Mouse (Mus musculus) heart, adult 9 months (tissue): Measurements from ENCODE around the gene Rbm44.

Experiments
- DNase-seq, 2 experiments: peaks; one replicate each; pipeline ENCODE4 v3.0.0; 2022; ENCODE audit warnings: low spot score in 2 of 2

Gene Rbm44

DNA sequence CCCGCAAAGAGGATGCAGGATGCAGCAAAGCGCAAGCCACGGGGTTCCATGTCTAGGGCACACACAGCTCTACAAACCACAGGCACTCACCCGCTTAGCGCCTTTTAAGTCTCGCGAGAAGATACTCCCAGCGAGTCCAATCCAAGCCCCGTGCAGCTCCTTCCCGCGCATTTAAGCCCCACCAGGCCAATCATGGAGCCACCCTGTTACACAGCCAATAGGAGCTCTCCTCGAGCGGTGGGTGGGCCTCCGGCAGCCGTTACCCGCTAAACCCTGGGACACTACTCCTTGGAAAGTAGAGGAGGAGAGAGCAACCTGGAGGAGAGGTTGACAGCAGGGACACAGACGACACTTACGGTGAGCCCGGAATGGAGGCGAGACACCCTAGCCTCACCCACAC, at the start of gene Rbm44:
Gene Rbm44 (plus strand): TSS at position 277 of the 400 bp plus-strand sequence.
- no peak for DNase-seq

DNA sequence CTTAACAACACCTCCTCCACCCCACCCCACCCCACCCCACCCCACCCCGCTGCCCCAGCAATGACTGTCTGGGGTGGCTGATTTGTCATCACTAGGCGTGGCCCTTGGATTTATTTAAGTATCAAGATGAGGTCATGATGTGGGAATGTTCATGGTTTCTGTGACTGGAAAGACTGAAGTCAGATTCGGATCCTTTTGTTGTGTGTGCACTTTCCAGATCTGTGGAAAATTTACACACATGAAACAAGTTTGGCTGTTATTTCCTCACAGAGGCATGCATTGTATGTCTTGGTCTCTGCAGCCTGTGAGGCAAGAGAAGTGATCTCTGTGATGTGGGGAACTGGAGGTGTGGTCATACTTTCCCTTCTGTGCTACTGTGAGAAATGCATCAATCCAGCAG, 49.6 kb upstream of the Rbm44 start:
- no peak for DNase-seq

GRCm38 (mm10) chr1:91095853-91096252, 49.0 kb upstream of the Rbm44 start:
- DNase-seq = no peak

- DNase-seq = no peak
These were observed 48.4 kb upstream of the Rbm44 start for GRCm38 (mm10) chr1:91096490-91096889.

DNA sequence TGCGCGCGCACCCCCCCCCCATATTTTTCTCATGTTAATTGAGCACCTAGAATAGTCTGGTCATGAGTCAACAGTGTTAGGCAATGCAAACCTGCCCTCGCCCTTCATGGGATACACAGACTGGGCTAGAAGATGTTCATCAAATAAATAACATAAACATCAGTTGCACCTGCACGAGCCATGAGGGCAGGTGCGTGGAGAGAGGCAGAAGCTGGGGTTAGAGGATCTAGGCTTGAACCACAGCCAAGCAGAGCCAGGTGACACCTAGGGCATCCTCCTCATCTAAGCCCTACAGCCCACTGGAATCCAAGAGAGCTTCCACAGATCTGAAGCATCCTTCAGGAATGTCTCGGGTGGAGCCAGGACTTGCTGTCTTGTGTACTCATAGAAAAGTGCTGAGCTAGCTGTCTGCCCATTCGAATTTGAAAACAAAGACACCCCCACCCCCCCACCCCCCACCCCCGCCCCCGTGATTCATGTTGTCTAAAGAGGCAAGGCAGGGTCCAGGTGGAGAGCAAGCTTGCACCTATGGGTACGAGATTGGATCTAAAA, 47.5 kb upstream of the Rbm44 start:
- DNase-seq = no peak

DNA sequence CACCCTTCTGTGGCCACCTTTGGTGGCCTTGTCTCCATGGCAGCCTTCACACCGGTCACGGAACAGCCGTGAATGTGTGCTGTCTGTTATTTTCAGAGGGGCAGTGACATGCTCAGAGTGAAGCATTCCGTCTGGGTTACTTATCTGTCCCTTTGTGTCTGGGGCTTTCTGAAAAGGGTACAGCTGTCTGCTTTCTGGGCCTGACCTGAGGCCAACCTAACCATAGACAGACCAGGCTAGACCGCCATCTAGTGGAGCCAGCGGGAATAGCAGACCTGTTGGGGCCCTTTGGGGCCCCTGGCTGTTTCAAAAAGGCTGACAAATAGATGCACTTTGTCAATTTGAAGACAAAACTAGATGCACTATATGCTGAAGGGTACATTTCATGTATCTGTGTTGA, 46.0 kb upstream of the Rbm44 start:
- DNase-seq = peak; percentile 70 to 77

DNA sequence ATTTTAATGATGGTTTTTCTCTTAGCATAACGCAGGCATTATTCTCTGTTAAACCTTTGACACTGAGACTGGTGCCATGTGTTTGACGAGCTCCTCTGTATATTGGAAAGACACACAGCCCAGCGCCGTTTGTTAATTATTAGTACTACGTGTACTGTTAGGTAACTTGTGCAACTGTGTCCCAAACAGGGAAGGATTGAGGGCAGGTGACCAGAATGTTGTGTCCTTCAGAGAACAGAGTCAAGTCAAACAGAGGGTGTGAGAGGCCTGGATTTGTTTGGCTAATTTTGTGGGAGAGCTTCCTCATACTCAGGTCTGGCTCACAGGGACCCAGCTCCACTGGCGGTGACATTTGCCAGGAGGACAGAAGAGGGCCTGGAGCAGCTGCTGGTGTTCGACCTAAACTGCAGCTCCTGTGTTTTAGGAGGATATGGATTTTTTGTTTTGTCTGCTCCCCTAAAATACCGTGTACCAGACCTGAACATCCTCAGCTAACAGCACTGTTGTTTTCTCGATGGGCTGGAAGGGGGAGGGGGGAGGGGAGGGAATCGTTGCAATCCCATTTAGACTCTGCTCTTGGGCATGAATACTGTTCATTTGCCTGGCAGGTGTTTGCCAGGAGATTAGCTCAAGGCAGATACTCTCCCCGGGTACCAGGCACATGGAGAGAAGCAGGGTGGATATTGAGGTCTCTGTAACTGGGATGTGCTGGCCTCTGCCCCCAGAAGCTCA, 43.0 kb upstream of the Rbm44 start:
- DNase-seq = no peak

- DNase-seq = no peak
These were observed 41.4 kb upstream of the Rbm44 start for GRCm38 (mm10) chr1:91103366-91103983.

DNA sequence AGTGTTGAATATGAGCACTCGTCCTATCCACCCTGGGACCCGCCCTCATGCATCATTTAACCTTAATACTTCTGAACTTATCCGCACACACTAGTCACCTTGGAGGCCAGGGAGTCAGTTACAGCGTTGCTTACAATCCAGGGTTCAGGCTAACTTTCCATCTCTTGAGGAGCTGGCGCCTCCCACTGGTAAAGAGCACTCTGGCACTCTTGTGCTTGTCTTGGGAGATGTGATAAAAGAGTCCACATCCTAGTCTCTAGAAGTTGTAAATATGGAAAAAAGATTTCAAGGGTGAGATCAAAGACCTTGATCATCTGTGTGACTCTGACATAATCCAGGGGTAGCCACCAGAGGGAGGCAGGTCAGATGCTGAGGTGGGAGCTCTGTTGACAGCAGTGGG, 37.3 kb upstream of the Rbm44 start:
- DNase-seq = no peak

GRCm38 (mm10) chr1:91109302-91109701, 35.6 kb upstream of the Rbm44 start:
- no peak for DNase-seq

- DNase-seq = no peak
These were observed 32.7 kb upstream of the Rbm44 start for GRCm38 (mm10) chr1:91112171-91112570.

GRCm38 (mm10) chr1:91112606-91113005, 32.3 kb upstream of the Rbm44 start:
- DNase-seq = no peak

- no peak for DNase-seq
These were observed 22.8 kb upstream of the Rbm44 start for GRCm38 (mm10) chr1:91122121-91122520.

DNA sequence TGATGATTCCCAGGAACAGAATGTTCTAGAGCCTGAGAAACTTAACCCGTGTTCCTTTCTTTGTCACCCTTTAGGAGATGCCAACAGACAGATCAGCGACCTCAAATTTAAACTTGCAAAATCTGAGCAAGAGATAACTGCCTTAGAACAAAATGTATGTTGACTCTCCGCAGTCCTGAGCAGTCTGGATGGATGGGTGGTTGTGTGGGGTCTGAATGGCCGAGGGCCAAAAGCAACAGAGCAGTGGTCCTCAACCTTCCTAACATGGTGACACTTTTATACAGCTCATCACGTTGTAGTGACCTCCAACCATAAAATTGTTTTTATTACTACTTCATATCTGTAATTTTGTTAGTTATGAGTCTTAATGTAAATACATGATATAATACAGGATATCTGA, 21.9 kb upstream of the Rbm44 start:
- no peak for DNase-seq

- DNase-seq = no peak
These were observed 21.4 kb upstream of the Rbm44 start for GRCm38 (mm10) chr1:91123466-91123865.

DNA sequence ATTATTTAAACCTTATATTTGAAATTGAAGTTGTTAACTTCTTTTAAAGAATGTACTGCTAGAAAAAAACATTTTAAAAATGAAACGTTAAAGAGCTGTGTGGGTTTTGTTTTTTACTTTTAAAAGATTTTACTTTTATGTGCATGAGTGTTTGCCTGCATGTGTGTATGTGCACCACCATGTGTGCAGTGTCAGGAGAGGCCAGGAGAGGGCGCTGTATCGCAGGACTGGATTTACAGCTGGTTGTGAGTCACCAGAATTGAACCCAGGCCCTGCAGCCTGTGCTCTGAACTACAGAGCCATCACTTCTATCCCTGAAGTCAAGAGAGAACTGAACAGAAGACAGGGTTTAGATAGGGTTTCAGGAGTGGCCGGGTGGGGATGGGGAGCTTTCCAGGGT, 16.0 kb upstream of the Rbm44 start:
- DNase-seq = no peak

DNA sequence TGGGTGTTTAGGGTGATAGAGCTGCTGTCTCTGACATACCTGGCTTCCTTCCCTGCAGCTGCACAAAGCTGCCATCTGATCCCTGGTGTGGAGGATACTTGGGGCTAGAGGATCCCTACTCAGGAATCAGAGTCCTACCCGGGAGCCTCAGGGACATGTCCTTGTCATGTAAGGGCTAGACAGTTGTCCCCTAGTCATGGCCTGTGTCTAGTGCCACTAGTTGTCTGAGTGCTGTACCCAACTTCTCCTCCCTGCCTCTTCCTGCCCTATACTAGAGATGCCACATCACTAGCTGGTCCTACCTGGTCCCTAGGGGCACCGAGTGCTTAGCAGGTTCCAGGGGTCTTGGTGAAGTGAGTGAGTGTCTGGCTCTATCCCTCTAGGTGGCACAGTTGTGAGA, 7.9 kb upstream of the Rbm44 start:
- no peak for DNase-seq

DNA sequence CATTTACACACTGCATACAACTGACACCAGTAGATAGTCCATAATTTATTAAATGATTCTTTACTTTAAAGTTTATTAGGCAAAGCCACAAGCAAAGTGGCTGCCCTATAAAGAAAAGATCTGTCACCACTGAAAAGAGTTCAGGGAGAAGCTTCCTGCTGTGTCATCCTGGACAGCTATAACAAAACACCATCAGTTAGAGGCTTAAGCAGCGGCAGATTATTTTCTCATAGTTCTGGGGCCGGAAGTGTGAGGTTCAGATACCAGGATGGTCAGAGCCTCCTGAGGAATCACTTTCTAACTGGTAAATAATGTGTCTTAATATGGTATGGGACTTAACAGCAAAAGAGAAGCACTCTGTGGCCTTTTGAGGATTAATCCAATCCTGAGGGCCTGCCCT, 6.6 kb downstream of the Rbm44 start:
- DNase-seq = no peak

DNA sequence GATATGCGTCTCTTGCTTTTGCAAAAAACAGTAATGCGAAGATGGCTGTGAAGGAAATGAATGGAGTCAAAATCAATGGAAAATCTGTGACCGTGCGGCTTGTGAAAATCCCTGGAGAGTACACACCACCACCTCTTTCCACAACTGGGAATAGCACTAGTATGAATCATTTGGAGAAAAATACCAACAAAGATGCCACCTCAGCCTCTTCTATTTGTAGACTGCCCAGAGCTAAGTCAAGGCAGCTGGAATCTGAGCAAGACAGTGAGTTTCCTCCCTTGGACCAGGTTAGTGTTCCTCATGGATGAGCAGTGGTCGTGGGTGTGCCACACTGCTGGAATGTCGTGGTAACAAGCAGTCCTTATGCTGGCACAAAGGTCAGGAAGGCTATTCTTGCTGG, 21.9 kb downstream of the Rbm44 start:
- no peak for DNase-seq

GRCm38 (mm10) chr1:91169157-91169556, 24.3 kb downstream of the Rbm44 start:
- DNase-seq = no peak

DNA sequence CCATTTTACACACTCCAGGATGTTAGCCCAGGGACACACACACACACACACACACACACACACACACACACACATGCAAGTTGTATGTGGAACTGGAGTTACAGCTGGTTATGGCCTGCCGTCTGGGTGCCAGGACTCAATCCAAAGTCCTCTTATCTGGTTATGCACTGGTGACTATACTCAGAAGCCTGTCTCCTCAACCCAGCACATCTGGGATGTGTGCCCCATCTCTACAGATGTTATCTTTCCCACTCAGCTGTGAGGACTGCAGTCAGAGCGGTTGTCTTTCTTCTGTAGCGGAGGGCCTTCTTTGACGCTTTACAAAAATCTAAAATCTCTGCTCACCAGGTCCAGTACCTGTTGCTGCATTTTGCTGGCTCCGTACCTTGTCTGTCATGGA, 29.9 kb downstream of the Rbm44 start:
- no peak for DNase-seq

GRCm38 (mm10) chr1:91176026-91176425, 31.1 kb downstream of the Rbm44 start:
- no peak for DNase-seq

DNA sequence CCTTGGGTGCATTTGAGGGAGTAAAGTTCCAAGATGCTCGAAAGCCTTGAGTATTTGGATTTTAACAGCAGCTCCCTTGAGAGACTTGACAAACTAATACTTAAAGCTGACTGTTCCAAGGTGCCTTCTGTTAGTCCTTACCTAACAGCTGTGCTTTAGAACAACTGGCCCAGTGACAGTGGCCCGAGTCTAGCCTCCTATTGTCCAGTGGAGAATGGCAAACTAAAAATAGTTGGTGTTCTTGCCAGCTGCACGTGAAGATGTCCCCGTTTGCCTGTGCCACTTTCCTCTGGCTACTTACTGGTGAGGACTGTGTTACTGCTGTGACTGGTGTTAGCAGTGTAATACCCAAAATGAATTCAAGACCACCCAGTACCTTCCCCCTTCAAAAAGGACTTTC, 32.0 kb downstream of the Rbm44 start:
- DNase-seq = peak; percentile 25 to 32
